Mouse (Mus musculus) cerebellum, adult 11 months (tissue): Measurements from ENCODE around the gene Stx8.
A peak's percentile ranks its signal among the peaks of the same experiment; 100 is the strongest.

Experiments
- DNase-seq: peaks from one replicate; pipeline ENCODE4 v3.0.0; 2022

The Stx8 gene

GRCm38 (mm10) chr11:68037093-68037492 lies 71.1 kb downstream of the Stx8 start:
- DNase-seq, result no peak

DNA sequence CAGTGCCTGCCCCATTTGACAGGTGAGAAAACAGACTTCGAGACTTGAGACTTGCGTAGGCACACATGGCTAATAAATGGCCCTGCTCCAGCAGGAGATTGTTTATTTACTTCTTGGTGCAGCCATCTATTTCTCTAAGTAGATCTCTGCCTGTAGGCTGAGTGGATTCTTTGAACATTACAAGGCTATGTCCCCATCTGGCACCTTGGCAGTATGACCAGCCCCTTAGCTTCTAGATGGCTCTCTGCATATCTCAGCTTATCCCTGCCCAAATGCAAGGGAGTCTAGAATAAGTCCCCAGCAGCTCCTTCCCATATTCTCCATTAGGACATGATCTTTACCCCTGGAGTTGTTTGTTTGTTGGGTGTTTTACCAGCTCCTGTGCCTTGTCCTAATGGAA lies 72.1 kb downstream of the Stx8 start:
- DNase-seq, result no peak

GRCm38 (mm10) chr11:68044181-68044580 lies 78.2 kb downstream of the Stx8 start:
- no peak for DNase-seq

DNA sequence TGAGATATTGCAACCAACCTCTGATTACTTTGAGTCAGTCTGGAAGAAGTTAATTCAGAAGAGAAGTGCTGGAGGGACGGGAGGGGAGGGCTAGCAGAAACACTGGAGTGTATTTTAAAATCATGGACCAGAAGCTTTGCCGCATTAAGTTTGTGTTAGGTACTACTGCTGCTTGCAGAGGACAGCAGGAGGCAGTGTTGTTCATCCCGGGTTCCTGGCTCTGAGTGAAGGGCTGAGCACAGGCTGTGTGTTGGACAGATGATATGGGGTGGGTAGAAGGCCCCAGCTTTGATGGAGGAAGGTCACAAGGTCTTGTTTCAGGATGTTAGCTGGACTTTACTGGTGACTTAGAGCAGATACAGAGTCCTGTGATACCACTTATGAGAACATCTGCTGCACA lies 80.9 kb downstream of the Stx8 start:
- no peak for DNase-seq

DNA sequence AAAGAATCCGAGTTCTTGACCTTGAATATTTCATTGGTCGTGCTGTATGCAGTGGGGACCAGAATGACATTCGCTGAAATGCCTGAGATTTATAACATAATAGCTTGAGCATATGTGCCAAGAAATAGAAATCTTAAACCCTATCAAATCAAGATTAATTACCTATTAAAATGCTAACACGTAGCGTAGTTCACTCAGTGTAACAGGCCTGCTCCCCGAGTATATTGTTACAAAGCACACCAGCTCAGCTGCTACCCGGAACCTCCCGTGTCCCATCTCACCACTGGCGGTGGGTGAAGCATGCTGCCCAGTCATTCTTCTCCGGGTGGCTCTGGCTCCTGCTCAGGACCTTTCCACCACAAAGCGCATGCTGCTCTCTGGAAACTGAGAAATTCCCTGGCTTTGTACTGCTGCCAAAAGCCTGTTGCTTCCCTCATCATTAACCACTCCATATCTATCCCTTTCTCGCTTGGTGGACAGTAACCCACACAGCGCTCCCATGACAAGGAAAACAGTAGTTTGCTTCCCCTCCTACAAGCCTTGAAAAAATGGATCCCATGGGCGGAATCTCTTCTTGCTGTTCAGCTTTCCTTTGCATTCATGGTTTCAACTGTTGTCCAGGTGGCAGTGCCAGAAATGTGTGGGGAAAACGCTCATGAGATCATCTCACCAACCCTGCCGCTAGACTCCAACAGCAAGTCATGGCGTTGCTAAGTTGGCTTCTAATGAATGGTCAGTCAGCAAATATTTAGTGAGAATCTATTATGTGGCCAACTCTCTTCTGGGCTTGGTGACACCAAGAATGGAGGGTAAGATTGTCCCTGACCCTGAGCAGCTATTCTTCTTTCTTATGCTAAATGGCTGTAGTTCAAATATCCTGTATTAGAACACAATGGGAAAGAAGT lies 83.5 kb downstream of the Stx8 start:
- DNase-seq, result no peak

- DNase-seq, result no peak
Observed at GRCm38 (mm10) chr11:68050725-68051124, 84.7 kb downstream of the Stx8 start.

DNA sequence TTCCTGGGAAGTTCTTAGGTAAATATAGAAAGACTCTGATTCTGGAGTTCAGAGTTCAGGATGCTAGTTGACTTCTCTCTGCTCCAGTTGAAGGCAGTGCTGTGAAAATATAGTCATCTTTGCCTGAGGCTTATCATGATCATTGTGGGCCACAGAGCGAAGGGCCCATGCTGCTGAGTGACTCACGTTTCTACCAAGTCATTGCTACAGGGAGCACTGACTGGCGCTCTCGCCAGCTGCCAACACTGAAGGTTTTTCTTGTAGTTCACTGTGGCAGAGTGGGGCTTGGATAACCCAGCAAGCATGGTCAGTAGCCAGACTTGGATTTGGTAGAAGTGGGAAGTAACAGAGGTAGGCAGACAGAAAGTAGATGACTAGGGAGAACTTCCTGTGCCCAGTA lies 85.3 kb downstream of the Stx8 start:
- DNase-seq, result no peak

- no peak for DNase-seq
Observed at GRCm38 (mm10) chr11:68058466-68059201, 92.6 kb downstream of the Stx8 start.

GRCm38 (mm10) chr11:68060651-68061050 lies 94.7 kb downstream of the Stx8 start:
- DNase-seq, result no peak

DNA sequence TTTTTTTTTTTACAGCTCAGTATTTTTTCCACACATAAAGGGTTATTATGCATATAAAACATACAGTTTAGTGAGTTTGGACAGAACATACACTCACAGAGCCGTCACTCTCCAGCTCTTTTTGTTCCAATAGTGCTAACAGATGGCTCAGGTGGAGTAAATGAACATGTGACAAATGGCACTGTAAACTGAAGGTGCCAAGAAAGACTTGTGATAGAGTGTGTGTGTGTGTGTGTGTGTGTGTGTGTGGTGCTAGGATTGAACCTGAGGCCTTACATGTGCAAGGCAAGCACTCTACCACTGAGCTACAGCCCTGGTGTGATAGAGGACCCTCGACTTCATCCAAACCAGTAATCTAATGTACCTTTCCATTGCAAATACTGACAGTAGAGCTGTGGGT lies 96.1 kb downstream of the Stx8 start:
- peak; percentile 16 for DNase-seq

DNA sequence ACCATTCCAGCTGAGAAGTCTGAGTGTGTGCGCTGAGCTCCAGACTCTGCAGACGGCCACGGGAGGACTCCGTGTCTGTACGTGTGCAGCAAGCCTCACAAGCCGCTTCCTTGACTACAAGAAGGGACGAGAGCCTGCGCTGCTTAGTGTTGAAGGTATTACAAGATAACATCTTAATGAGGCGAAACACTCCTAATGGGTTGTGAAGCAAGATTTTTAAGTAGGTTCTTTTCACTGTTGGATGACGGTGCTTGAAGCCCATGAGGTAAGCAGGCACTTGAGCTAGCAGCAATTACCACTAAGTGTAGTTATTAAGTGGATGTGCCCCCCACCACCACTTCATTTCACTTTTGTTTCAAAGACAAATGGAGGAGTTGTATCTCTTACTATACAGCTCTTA lies 101.8 kb downstream of the Stx8 start:
- DNase-seq, result no peak

- no peak for DNase-seq
Observed at GRCm38 (mm10) chr11:68070086-68070485, 104.1 kb downstream of the Stx8 start.

DNA sequence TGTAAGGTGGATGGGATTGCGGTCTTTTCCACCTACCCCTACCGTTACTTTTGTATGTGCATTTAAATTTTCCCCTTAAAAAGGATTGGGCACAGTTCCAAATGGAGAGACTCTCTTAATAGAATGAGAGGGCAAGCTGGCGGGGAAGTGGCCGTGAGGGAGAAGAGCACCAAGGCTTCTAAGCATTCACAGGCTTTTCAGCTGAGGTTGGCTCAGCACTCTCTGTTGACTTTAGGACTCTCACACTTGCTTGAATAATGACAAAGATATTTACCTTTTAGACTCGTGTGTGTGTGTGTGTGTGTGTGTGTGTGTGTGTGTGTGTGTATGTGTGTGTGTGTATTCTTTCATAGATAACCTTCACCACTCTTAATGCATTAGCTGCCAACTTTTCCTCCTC lies 105.8 kb downstream of the Stx8 start:
- DNase-seq, result no peak

GRCm38 (mm10) chr11:68072597-68073210 lies 106.7 kb downstream of the Stx8 start:
- no peak for DNase-seq

GRCm38 (mm10) chr11:68074686-68075085 lies 108.7 kb downstream of the Stx8 start:
- DNase-seq, result no peak

GRCm38 (mm10) chr11:68075331-68075730 lies 109.3 kb downstream of the Stx8 start:
- DNase-seq, result no peak

DNA sequence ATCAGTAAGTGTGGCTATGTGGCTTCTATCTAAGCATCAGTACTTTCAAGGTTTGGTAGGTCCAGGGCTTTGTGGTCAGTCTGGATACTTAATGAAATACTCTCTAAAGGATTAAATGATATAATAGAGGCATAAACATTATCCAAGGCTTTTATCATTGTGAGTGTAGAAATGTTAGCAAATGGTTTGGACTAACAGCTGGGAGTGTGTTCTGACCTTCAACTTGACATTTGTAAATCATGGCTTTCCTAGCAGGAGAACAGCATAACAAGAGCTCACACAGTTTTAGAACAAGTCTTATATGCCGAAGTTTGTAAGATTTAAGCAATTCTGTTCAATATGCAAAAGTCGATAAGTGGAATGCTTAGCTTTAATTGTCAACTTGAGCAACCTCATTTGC lies 113.8 kb downstream of the Stx8 start:
- no peak for DNase-seq

- no peak for DNase-seq
Observed at GRCm38 (mm10) chr11:68080999-68081398, 115.0 kb downstream of the Stx8 start.

GRCm38 (mm10) chr11:68082756-68083155 lies 116.8 kb downstream of the Stx8 start:
- DNase-seq, result no peak

GRCm38 (mm10) chr11:68083562-68083961 lies 117.6 kb downstream of the Stx8 start:
- DNase-seq, result no peak

DNA sequence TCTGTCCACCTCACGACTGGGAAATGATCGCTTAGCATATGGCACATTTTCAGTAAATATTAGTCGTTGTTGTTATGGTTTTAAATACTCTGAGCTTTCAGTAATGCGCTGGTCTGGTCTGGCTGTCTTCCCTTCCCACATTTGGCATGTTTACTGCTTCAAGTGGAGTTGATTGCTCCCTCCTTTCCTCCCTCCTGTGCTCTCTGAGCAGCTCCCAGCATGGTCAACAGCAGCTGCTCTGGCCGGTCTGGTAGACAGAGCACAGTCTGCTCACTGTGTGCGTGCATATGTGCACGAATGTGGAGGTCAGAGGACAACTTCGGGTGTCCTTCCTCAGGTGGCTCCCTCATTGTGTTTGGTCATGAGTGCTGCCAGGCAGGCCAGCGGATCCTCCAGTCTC lies 120.2 kb downstream of the Stx8 start:
- no peak for DNase-seq

GRCm38 (mm10) chr11:68089426-68089825 lies 123.4 kb downstream of the Stx8 start:
- no peak for DNase-seq

- DNase-seq, result no peak
Observed at GRCm38 (mm10) chr11:68089885-68090592, 124.0 kb downstream of the Stx8 start.
